Mouse (Mus musculus): ENCODE data around the gene Otulinl.
A peak's percentile ranks its signal among the peaks of the same experiment; 100 is the strongest.
"Not testable (repeated sequence)": the region's sequence is repeated elsewhere in the genome, so short reads cannot be mapped to it uniquely, and the experiment has no call there.

The Otulinl gene

GRCm38 (mm10) chr15:27681419-27682187 lies at the start of gene Otulinl:
TSS of gene Otulinl (minus strand) at chr15:27681579.
- peak; percentile 93 for DNase-seq

- DNase-seq, result no peak
Measured at GRCm38 (mm10) chr15:27726228-27726627, 44.8 kb upstream of the Otulinl start.

DNA sequence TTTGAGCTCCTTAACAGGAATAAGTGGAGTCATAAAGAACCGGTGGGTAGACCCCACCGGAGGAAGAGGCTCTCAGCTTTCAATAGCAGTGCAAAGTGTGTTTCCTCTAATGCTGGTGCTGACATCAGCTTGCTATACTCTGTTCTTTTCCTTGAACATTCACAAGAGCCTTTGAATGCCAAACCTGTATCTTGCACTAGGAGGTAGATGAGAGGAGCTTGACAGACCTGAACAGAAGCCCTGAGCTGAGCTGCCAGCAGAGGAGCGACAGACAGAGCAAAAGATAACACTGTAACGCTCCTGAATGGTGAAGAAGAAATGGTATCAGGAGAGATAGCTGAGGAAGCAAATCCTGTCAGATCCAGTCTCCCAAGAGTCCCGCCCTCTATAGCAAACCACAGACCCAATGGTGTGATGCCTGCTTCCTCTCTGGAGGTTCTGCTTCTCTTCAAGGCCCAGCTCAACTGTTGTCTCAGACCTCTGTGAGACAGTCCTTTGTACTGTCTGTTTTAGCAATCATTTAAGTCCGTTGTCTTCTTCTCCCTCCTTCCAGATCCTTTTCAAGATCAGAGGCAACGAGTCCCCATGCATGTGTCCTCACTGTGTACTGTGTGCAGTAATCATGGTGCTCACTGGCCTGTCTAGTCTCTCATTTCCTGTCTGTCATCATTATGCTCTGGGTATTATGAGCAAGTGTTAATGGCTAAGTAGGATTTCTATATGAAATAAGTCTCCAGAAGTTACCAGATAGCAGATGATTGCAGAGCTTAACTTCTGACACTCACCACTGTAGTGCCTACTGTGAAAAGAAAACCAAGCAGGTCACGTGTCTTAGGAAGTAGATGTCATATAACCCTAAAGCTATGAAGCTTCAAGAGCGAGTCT lies 43.7 kb upstream of the Otulinl start:
- no peak for DNase-seq

- DNase-seq, result no peak
Measured at GRCm38 (mm10) chr15:27724298-27724697, 42.9 kb upstream of the Otulinl start.

DNA sequence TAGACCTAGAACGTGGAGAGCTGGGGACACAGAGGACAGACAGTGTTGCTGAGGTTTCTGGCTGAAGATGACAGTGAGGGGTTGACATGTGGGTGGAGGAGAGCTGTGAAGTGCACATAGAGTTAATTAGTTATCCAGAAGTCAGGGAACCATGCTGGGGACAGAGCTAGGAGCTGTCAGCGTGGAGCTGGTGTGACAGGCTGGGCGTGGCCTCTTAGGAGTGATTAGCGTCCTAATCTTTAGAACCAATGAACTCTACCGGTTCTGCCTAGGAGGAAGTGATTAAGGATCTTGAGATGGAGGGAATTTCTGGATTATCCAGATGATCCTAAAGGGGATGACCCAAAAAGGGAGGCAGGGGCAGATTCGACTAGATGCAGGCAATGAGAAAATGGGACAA lies 42.4 kb upstream of the Otulinl start:
- no peak for DNase-seq

DNA sequence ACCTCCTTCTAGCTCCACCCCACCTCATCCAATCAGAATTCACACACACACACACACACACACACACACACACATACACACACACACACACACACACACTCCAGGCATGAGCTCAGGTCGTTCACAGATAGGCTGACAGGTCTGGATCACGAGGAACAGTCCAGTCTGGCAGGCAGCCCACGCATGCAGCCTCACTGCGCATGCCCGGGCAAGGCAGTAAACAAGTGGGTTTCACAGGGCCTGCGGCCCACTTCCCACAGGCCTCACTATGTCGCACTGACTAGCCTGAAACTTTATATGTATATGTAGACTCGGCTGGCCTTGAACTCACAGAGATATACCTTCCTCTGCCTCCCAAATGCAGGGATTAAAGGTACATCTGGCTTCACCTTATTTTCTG lies 38.9 kb upstream of the Otulinl start:
- not testable (repeated sequence) for DNase-seq

DNA sequence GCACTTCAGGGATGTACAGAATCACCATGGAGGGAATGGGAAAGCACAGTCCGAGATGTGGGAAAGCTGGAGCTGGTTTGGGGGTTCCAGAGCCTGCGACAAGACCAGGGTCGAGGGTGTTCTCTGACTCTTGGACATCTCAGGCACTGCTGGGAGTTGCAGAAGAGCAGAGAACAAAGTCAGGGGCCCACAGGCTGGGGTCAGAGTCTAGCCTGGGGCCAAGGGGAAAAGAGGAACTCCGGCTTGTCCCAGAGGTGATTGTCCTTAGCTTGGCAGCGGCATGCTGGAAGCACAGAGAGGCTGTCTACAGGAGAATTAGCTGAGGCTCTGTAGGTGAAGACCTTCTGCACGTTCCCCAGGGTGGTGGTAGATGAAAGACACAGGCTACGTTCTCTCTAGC lies 37.3 kb upstream of the Otulinl start:
- DNase-seq, result no peak

- peak; percentile 45 for DNase-seq
Measured at GRCm38 (mm10) chr15:27715331-27715730, 34.0 kb upstream of the Otulinl start.

DNA sequence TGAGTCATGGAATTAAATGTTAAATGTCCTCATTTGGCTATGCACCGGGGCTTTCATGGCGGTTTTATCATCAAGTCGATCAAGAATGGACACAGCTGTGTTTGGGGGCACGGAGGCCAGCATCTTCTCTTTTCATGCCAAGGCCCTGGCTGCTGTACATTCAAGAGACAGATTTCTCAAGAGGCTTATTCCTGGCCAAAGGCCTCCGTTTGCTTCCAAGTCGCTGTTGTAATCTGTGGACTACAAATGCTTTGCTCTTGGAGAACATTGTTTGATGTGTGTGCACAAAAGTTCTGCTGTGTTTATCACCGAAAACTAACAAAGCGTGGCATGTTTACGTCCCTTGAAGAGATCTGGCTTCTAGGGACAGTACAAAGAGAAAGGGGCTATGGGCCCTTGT lies 29.3 kb upstream of the Otulinl start:
- no peak for DNase-seq

DNA sequence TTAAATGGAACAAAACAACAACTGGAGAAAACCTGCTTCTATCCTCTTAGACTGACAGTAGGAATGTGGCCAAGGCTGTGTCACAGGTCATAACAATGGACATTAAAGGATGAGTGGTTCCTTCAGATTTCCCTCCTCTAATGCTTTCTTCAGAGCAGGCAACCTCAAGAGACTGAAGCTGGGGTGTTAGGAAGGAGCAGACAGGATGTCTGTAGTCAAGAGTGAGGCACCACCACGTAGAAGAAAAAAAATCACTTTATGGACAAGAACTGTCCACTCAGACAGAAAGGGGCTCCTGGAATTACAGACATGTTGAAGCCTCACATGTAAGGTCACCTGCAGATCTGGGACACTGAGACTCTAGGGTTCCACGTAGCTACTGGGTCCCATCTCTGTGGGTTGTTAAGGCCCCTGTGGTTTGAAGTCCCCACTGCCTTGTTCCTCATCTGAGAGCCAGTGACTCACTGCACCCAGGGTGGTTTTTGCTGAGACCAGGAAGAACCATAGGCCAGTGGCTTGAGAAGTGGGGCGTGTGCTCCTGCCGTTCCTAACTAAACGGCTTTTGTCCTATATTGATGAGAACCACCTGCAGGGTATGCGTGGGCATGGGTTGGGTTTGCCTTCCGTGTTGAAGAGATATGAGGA lies 27.7 kb upstream of the Otulinl start:
- DNase-seq, result no peak

DNA sequence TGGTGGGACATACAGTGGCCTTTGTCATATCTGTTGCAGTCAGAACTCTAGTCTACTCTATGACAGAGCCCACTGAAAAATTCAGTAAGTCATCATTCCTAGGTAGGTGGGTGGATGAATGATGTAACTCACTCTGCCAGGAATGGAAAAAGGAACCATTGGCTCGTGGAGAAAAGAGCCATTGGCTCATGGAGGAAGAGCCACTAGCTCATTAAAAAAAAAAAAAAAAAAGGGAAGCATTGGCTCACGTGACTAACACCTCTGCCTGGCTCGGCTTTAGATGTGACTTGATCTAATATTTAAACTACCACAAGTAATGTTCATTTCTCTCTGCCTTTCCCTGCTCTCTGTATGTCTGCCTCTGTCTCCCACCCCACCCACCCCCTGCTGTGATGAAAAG lies 27.1 kb upstream of the Otulinl start:
- DNase-seq, result no peak

DNA sequence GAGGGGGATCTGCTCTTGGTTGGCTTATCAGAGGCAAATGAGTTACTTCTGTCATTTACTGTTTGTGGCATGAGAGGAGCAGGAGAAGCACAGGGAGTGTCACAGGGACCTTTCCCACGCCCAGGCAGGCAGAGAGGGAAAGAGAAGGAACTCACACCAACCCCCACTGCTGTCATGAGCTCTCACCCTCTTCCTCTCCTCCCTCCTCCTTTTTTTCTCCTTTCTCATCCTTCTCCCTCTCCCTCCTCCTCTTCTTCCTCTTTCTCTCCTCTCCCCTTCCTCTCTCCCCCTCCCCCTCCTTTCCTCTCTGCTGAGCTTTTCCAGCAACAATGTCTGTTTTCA lies 21.6 kb upstream of the Otulinl start:
- DNase-seq, result no peak

DNA sequence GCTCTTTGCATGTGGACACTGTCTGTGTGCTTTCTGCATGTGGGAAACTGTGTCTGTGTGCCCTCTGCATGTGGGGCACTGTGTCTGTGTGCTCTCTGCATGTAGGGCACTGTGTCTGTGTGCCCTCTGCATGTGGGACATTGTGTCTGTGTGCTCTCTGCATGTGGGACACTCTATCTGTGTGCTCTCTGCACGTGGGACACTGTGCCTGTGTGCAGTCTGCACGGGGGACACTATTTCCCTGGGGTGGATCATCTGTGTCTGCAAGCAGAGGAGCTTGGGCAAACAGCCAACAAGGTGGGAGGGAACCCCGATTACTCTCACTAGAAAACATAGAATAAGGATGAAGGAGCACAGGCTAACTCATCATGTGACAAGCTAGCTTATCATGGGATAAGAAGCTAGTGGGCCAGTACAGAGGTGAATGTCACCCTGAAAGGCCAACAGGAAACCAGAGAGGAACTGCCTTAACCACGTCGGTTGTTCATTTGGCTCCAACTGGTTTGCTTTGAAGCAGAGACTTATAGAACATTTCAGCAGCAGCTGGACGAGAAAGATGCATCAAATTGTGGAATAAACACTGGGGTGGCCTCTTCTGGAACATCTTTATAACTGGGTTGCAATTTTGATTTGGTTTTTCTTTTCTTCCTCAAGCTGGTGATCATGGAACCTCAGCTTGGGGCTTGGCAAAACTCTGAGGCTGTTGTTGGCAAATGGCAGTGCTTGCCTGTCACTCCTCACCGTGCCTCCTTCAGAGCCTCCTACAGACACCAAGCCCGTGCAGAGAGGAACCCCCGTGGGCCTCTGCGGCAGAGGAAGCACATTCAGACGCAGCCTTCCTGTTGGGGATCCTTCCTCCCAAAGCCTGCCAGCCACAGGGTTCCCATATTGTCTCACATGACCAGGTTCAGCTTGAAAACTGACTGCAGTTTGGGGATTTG lies 20.9 kb upstream of the Otulinl start:
- DNase-seq, result no peak

DNA sequence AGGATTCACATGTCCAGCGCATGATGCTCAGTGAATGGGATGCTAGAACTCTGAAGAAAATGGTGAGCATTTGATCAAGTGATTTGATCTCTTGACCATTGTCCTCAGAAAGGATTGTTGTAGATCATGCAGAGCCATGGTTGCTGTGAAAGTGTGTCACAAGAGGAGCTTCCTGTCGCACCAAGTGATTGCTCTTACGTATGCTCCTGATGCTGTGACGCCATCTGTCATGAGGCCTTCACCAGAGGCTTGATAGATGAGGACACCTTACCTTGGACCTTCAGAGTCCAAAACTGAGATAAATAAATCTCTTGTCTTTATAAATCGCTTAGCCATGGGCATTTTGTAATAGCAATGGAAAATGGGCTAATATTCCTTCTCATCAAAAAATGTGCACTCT lies 16.3 kb upstream of the Otulinl start:
- no peak for DNase-seq

GRCm38 (mm10) chr15:27693235-27693634 lies 11.9 kb upstream of the Otulinl start:
- no peak for DNase-seq

- DNase-seq, result no peak
Measured at GRCm38 (mm10) chr15:27692161-27692560, 10.8 kb upstream of the Otulinl start.

DNA sequence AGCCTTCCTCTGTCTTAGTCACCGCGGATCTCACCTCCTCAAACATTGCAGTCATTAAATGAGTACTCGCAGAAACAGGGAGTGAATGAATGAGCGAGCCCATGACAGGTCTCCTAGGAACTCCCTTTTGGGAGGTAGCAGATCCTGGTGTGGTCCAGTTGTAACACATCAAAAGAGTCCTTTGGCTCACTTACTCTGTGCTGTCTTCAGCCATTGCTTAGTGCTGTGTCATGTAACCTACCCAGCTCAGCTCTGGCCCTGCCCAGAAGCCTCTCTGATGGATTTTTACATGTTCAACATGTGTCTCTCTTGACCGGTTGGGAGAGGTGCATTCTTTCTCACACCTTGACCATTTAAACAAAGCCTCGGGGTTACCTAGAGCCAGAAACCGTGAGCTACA lies 9.8 kb upstream of the Otulinl start:
- DNase-seq, result no peak

DNA sequence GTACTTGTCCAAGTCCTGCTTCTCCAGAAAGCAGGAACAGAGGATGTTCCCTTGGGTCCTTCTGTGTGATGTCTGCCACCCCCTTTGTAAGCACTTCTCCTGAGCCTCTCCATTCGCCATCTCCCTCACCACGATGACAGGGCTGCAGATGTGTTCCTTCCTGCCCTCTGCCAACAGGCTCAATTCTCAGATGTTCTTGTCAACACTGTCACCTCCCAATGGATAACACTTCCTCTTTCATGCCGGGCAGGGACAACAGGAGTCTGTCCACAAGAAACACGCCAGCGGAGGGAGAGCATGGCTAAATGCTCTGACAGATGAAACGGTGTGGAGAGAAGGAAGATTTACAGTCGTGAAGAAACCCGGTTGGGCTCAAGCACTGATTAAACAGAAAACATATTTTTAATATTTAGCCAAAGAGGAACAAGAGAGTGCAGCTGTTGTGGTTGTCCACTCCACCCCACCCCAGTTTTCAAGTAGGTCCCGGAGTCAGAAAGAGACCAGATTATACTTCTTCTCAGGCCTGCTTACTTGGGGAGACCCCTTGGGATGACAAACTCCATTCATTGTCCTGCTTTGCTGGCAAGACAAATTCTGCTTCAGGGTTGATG lies 6.8 kb upstream of the Otulinl start:
- no peak for DNase-seq

GRCm38 (mm10) chr15:27684813-27685212 lies 3.4 kb upstream of the Otulinl start:
- no peak for DNase-seq

DNA sequence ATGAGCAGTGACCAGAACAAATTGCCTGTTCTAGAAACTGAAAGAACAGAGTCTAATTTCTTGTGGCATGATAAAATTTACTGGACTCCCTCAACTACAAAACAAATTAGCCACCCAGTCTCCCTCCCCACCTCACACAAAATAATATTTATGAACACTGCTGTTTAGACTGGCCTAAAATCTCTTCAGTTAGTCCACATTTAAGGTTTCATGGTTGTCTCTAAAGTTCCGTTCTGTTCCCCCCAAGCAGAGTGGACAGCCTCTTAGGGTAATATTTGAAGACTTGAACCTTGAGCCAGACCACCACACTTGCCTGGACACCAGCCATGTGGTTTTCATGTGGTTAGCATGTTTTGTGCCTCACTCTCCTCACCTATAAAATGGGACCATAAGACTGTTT lies 1.8 kb upstream of the Otulinl start:
- no peak for DNase-seq

GRCm38 (mm10) chr15:27682619-27683018 lies 1.2 kb upstream of the Otulinl start:
- no peak for DNase-seq

GRCm38 (mm10) chr15:27680997-27681396 lies 382 bp downstream of the Otulinl start:
- DNase-seq, result no peak

All from kidney, adult 9 months (tissue).